In genomic region chr6:67317068-67317467, GRCm38 (mm10) we compare ENCODE assay signal across 22 mouse cellular contexts. TPM values are rescaled to one million over a fixed set of nuclear protein-coding genes. Genes with fewer than 3 reads are reported as not detected.
A peak's percentile ranks its signal among the peaks of the same experiment; 100 is the strongest.
DNase-seq lines count a peak whose midpoint lies in the region; ATAC-seq and TF ChIP-seq lines count a peak whose summit lies in the region.
"Had no signal": no experiment of that assay in that cellular context is flagged by ENCODE, and none has a peak within 500 bp of the region (broad histone marks: within the 10 kb centered on the region; RNA-seq: fewer than 3 reads in every experiment).

No protein-coding gene starts in this region.

- TF ChIP-seq CTCF in gastrocnemius, adult 2 months (IDR thresholded peaks at IDR 0.05): no peak
- no peak for TF ChIP-seq CTCF in liver, adult 2 months (IDR thresholded peaks at IDR 0.05; ENCODE audit: low read depth, low read length)
- no peak for TF ChIP-seq CTCF in liver, postnatal 0 days (IDR thresholded peaks at IDR 0.05; ENCODE audit: low read depth)

- no peak for ATAC-seq in liver, postnatal 0 days
- ATAC-seq: hindbrain, postnatal 0 days; intestine, embryonic 16.5 days had no signal

- no peak overlapping the region for H3K4me3 ChIP-seq in gastrocnemius, adult 2 months
- no peak overlapping the region for H3K4me3 ChIP-seq in liver, adult 2 months (ENCODE audit: insufficient read depth, low read depth, low read length)
- no peak overlapping the region for H3K4me3 ChIP-seq in liver, postnatal 0 days (ENCODE audit: low read depth, low read length)
- H3K4me3 ChIP-seq: embryonic facial prominence, embryonic 12.5 days; forebrain, embryonic 13.5 days; heart, adult 2 months; heart, embryonic 13.5 days; lung, embryonic 15.5 days had no signal

- H3K27me3 ChIP-seq in liver, adult 2 months (ENCODE audit: control insufficient read depth, insufficient read depth, low read length): no peaks in the 10 kb centered on the region
- H3K27me3 ChIP-seq in liver, postnatal 0 days (ENCODE audit: insufficient read depth, low read length): no peaks in the 10 kb centered on the region
- H3K27me3 ChIP-seq: embryonic facial prominence, embryonic 12.5 days; forebrain, embryonic 13.5 days; heart, embryonic 13.5 days; lung, embryonic 15.5 days had no signal

- H3K9me3 ChIP-seq in liver, postnatal 0 days (ENCODE audit: low read length): no peaks in the 10 kb centered on the region
- H3K9me3 ChIP-seq: embryonic facial prominence, embryonic 12.5 days; forebrain, embryonic 13.5 days; heart, embryonic 13.5 days; lung, embryonic 15.5 days had no signal

- no peak for TF ChIP-seq EP300 in liver, postnatal 0 days (IDR thresholded peaks at IDR 0.05; ENCODE audit: low read depth)

- peak overlapping the region; percentile 12; the same call in 1 of the 2 replicates for H3K27ac ChIP-seq in gastrocnemius, adult 2 months
- H3K27ac ChIP-seq in liver, adult 2 months (replicated peaks; ENCODE audit: insufficient read depth, low read depth, low read length): no peak overlapping the region
- no peak overlapping the region for H3K27ac ChIP-seq in liver, postnatal 0 days (ENCODE audit: low read depth)
- H3K27ac ChIP-seq: embryonic facial prominence, embryonic 12.5 days; forebrain, embryonic 13.5 days; heart, adult 2 months; heart, embryonic 13.5 days; hindbrain, postnatal 0 days; liver, embryonic 14.5 days; lung, embryonic 15.5 days; macrophage had no signal

- DNase-seq in cerebellum, postnatal 10 days: peak; percentile 43 to 45
- no peak for DNase-seq in cerebellum, adult 11-12 months
- DNase-seq in gastrocnemius, adult 2 months: no peak
- no peak for DNase-seq in gastrocnemius, postnatal 14 days
- peak; percentile 70 for DNase-seq in liver, adult 2 months (ENCODE audit: extremely low read depth, low read depth, low spot score)
- no peak for DNase-seq in liver, postnatal 0 days
- no peak for DNase-seq in adrenal gland, postnatal 14 days
- DNase-seq: adrenal gland, postnatal 36 days; gastrocnemius, postnatal 36 days; heart, adult 2 months; heart, postnatal 14 days; layer of hippocampus, adult 9-11 months had no signal

- intact Hi-C loops in gastrocnemius, adult 2 months (cut with DNase I): no loop called here
- intact Hi-C loops in gastrocnemius, postnatal 14 days (cut with DNase I; ENCODE audit: low total_unique reads): loop anchor here (5.0 to 10.0 kb wide), 2 partner anchors 122 to 145 kb away; no protein-coding TSS in a partner anchor

- no peaks in the 10 kb centered on the region for H3K4me1 ChIP-seq in liver, adult 2 months (ENCODE audit: control insufficient read depth, insufficient read depth, low read length)
- H3K4me1 ChIP-seq in liver, postnatal 0 days (ENCODE audit: insufficient read depth): no peaks in the 10 kb centered on the region
- H3K4me1 ChIP-seq: embryonic facial prominence, embryonic 12.5 days; forebrain, embryonic 13.5 days; heart, embryonic 13.5 days; lung, embryonic 15.5 days had no signal

- TF ChIP-seq POLR2A in liver, adult 2 months (IDR thresholded peaks at IDR 0.05; ENCODE audit: extremely low read depth, insufficient read depth, low read length): no peak

- H3K79me2 ChIP-seq in liver, adult 2 months (ENCODE audit: control insufficient read depth, insufficient read depth, low read length): no peaks in the 10 kb centered on the region

- H3K36me3 ChIP-seq in liver, adult 2 months (ENCODE audit: control insufficient read depth, insufficient read depth, low read length): no peaks in the 10 kb centered on the region
- H3K36me3 ChIP-seq in liver, postnatal 0 days (replicated peaks; ENCODE audit: insufficient read depth, low read length): no peaks in the 10 kb centered on the region
- H3K36me3 ChIP-seq: embryonic facial prominence, embryonic 12.5 days; heart, embryonic 13.5 days; lung, embryonic 15.5 days had no signal

- 21% methylated on average over 5 of the region's 5 CpGs for WGBS in liver, adult 2 months
- WGBS in liver, postnatal 0 days (ENCODE audit: insufficient replicate concordance): 61% methylated on average over 5 of the region's 5 CpGs

- no peak overlapping the region for H3K4me2 ChIP-seq in liver, postnatal 0 days (ENCODE audit: low read depth, low read length)
- H3K4me2 ChIP-seq: embryonic facial prominence, embryonic 12.5 days; forebrain, embryonic 13.5 days; heart, embryonic 13.5 days; lung, embryonic 15.5 days had no signal

- H3K9ac ChIP-seq in liver, adult 2 months (ENCODE audit: low read depth, low read length): no peak overlapping the region
- no peak overlapping the region for H3K9ac ChIP-seq in liver, postnatal 0 days (replicated peaks)
- H3K9ac ChIP-seq: embryonic facial prominence, embryonic 12.5 days; forebrain, embryonic 13.5 days; heart, embryonic 13.5 days; liver, embryonic 14.5 days; lung, embryonic 15.5 days had no signal

RNA-seq across cellular contexts. Expression of gene Il12rb2, which starts 58.9 kb away (rescaled TPM):
- not detected for total RNA-seq in gastrocnemius, adult 2 months (2021)
- total RNA-seq in gastrocnemius, postnatal 14 days (2021): under 1 TPM; 0.08 to 0.11 TPM
- total RNA-seq in liver, adult 2 months (2014; rRNA removed): 0.09 and 0.13 TPM in 2 replicates
- 0.12 and 0.20 TPM in 2 replicates for polyA plus RNA-seq in liver, adult 2 months (2012; rRNA removed)
- 0.05 and 0.06 TPM in 2 replicates for polyA plus RNA-seq in liver, postnatal 0 days (2015; fragmentation: Nextera tagmentation; extraction: Ambion mirVana)
- total RNA-seq in adrenal gland, postnatal 14 days (2021): 0.11 and 0.23 TPM in 2 replicates
- total RNA-seq: gastrocnemius, postnatal 36 days; left cerebral cortex, adult 18-20 months had no signal
- polyA plus RNA-seq: forebrain, embryonic 13.5 days; hindbrain, postnatal 0 days; testis, adult 2 months had no signal

Comparison
In these comparisons a context has a peak if more than half of its experiments do, and no peak if none do; other contexts are left out.
1. DNase-seq: peak in cerebellum, postnatal 10 days (2 of 2) and liver, adult 2 months (single experiment); none in cerebellum, adult 11-12 months (single experiment), gastrocnemius, adult 2 months (single experiment), gastrocnemius, postnatal 14 days (single experiment), liver, postnatal 0 days (single experiment) and adrenal gland, postnatal 14 days (single experiment).